Mouse (Mus musculus): ENCODE measurements around the gene Pcyox1.
"Not testable (repeated sequence)": the region's sequence is repeated elsewhere in the genome, so short reads cannot be mapped to it uniquely, and the experiment has no call there.

The Pcyox1 gene

DNA sequence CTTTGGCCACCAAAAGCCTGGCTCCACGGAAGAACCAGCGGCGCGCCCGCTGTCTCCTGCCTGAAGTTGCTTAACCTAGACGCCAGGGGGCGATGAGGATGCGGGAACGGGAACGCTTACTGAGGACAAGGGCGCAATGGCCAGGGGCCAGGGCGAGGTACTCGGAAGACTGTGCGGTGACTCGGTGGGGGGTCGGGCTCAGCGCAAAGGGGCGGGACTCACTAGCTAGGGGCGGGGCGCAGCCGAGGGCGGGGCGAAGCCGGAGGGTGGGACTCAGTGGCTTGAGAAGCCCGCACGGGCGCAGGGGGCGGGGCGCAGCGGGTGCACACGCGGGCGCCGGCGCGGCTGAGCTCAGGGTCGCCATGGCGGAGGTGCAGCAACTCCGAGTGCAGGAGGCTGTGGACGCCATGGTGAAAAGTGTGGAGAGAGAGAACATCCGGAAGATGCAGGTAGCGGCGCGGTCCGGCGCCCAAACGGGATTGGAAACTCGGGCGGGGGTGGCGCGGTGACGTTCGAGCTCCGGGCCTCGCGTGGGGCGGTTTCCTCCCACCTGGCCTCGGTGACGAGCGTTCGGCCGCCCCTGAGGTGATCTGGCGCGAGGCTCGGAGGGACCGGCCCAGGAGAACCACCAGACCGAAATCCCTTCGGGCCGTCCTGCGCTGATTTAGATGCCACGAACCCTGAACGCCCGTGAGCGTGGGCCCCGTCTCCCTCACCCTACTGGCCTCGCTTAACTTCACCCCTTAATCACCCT, 31.4 kb downstream of the Pcyox1 start, which contains the start of gene Fam136a:
Fam136a (plus strand) TSS at position 276 of the 754 bp plus-strand sequence.
- DNase-seq, result peak; percentile 97

DNA sequence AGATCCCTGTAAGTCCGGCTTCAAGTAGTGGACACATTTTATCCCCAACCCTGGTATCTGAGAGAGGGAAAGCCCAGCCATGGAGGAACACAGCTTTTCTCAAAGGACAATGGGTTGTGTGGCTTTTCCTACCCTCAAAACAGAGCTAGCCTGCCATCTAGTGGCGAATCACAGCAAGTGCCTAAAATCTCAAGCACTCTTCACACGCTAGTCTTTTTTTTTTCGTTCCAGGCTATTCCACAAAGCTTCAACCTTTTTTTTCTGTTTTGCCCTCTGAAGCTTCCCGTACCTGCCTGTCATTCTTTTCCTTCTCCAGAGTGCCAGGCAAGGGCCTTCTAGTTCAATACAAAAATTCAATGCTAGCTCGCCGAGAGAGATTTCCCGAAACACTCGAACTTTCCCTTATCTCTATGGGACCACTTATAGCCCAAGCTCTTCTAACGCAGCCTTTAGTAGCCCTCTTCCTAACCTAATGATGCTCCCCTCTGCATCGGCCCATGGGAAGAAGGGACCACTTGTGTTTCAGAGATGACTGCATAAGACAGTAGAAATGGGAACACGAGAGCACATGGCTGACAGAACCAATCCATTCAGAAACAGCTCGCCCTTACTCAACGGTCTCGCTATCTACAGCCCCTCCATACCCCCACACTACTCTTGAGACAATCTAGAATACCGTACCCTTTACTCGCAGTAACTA, 32.4 kb downstream of the Pcyox1 start:
- DNase-seq, result peak; percentile 89

GRCm38 (mm10) chr6:86361373-86361772, 35.6 kb downstream of the Pcyox1 start:
- DNase-seq, result no peak

DNA sequence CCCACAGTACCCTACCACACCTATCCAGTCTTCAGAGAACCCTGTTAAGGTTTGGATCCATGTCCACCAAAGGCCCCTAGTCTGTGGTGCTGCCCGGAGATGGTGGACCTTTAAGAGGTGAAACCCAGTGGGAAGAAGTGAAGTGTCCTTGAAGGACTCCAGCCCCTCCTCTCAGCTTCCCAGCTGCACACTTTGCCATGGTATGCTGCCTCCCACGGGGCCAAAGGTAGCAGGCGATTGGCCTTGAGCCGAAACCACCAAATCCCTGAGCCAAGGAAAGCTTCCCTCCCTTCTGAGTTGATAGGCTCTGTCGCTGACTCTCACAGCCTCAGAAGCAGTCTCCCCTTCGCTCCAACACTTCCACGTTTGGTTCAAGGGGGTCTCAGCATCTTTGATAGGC, 36.3 kb downstream of the Pcyox1 start:
- no peak for DNase-seq

- DNase-seq, result no peak
These were observed 40.0 kb downstream of the Pcyox1 start for GRCm38 (mm10) chr6:86356956-86357355.

DNA sequence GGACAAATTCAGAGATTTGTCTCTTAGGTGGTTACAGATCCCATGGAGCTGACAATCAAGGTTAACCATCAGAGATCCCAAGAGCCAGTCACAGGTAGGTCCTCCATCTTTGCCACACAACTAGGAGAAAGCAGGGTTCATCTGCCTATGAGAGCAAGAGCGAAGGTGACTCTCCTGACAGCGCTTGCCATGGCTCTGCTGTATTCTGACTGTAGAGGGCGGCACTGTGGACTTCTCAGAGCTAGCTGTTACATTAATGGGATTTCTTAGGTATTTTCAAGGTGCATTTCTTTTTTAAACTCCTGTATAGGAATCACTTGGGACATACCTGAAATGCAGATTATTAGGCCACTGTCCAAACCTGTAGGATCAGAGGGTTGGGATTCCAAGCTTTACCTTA, 42.0 kb downstream of the Pcyox1 start:
- DNase-seq, result no peak

GRCm38 (mm10) chr6:86349257-86349656, 47.7 kb downstream of the Pcyox1 start:
- peak; percentile 30 for DNase-seq

GRCm38 (mm10) chr6:86346063-86346462, 50.9 kb downstream of the Pcyox1 start:
- DNase-seq, result no peak

GRCm38 (mm10) chr6:86343656-86344055, 53.3 kb downstream of the Pcyox1 start:
- no peak for DNase-seq

- DNase-seq, result not testable (repeated sequence)
These were observed 60.6 kb downstream of the Pcyox1 start for GRCm38 (mm10) chr6:86336340-86336739.
